Mouse (Mus musculus) embryonic facial prominence, embryonic 13.5 days (tissue): Measurements from ENCODE around the gene Pip5kl1. TPM values are rescaled to one million over a fixed set of nuclear protein-coding genes. Genes with fewer than 3 reads are reported as not detected.
A peak's percentile ranks its signal among the peaks of the same experiment; 100 is the strongest.

Experiments
- ATAC-seq: fragments of 200-750 bp; cut with Nextera tagmentation; 2 replicates; pipeline ENCODE4 v1.8.0; 2017; ENCODE audit warnings: low read depth; ENCODE audit not compliant: insufficient number of reproducible peaks, insufficient read depth, low FRiP score, low TSS enrichment
- H3K27ac ChIP-seq: fragments of 300-500 bp; sonication (generic); 2 replicates; pipeline ENCODE4 v1.5.1; 2015; ENCODE audit warnings: moderate library complexity, mild to moderate bottlenecking, inconsistent platforms
- H3K27me3 ChIP-seq: fragments of 300-500 bp; sonication (generic); 2 replicates; pipeline ENCODE4 v1.6.1; 2015; ENCODE audit warnings: mild to moderate bottlenecking, inconsistent platforms
- H3K36me3 ChIP-seq: fragments of 300-500 bp; sonication (generic); 2 replicates; pipeline ENCODE4 v1.6.1; 2015; ENCODE audit warnings: mild to moderate bottlenecking, inconsistent platforms
- H3K4me1 ChIP-seq: fragments of 300-500 bp; sonication (generic); 2 replicates; pipeline ENCODE4 v1.6.1; 2015; ENCODE audit warnings: inconsistent platforms
- H3K4me2 ChIP-seq: fragments of 300-500 bp; sonication (generic); 2 replicates; pipeline ENCODE4 v1.6.1; 2015; ENCODE audit warnings: moderate library complexity, mild to moderate bottlenecking, inconsistent platforms
- H3K4me3 ChIP-seq: fragments of 300-500 bp; sonication (generic); 2 replicates; pipeline ENCODE4 v1.5.1; 2015; ENCODE audit warnings: mild to moderate bottlenecking, inconsistent platforms
- H3K9ac ChIP-seq: fragments of 300-500 bp; sonication (generic); 2 replicates; pipeline ENCODE4 v1.6.1; 2015; ENCODE audit warnings: mild to moderate bottlenecking, inconsistent platforms
- H3K9me3 ChIP-seq: fragments of 300-500 bp; sonication (generic); 2 replicates; pipeline ENCODE4 v1.6.1; 2016; ENCODE audit warnings: inconsistent platforms
- WGBS: fragments of 180-500 bp; shearing (Covaris S2); methylation state at CpG from one replicate; pipeline ENCODE4 v1.1.7; 2015; ENCODE audit warnings: mixed read lengths; 5-methylcytosine and 5-hydroxymethylcytosine counted together
- polyA plus RNA-seq: library from polyadenylated mRNA; unstranded; fragments of >200 nt; fragmentation: Nextera tagmentation; extraction: Ambion mirVana; gene quantifications from 2 replicates; pipeline ENCODE4 v1.2.1, GENCODE M21; 2015

Gene Pip5kl1
- polyA plus RNA-seq, 1 experiment from 2014 or later: 1.1 TPM

DNA sequence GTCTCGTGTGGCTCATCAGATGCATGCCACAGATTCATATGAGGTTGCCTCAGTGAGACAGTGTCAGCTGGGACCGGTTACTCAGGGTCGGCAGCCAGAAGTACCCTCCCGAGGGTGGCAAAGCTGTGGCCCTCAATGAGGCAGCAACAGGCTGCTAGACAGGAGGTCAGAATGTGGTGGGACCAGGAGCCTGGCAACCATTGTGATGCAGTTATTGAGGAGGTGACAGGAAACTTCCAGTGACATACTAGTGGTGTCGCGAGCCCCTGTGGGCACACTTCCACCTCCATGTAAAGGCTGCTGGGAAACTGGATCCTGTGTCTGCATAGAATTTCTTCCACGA lies 46.9 kb downstream of the Pip5kl1 start, which contains the start of gene Ak1:
Ak1 (plus strand) TSS at position 242 of the 343 bp plus-strand sequence.
- H3K4me2 ChIP-seq: peak within 1 kb of the TSS; percentile 3; the same call in 1 of the 2 replicates
- H3K9ac ChIP-seq: peak within 1 kb of the TSS; percentile 41
- H3K27ac ChIP-seq: peak within 1 kb of the TSS; percentile 86
- no peaks in the 10 kb centered on the region for H3K27me3 ChIP-seq
- H3K9me3 ChIP-seq: no peaks in the 10 kb centered on the region
- 16% methylated on average over 7 of the region's 7 CpGs for WGBS
- no peak within 1 kb of the TSS for H3K4me3 ChIP-seq
- no peak for ATAC-seq
- H3K36me3 ChIP-seq: peaks cover 29% of the 10 kb centered on the region
- H3K4me1 ChIP-seq: peaks cover 61% of the 10 kb centered on the region

DNA sequence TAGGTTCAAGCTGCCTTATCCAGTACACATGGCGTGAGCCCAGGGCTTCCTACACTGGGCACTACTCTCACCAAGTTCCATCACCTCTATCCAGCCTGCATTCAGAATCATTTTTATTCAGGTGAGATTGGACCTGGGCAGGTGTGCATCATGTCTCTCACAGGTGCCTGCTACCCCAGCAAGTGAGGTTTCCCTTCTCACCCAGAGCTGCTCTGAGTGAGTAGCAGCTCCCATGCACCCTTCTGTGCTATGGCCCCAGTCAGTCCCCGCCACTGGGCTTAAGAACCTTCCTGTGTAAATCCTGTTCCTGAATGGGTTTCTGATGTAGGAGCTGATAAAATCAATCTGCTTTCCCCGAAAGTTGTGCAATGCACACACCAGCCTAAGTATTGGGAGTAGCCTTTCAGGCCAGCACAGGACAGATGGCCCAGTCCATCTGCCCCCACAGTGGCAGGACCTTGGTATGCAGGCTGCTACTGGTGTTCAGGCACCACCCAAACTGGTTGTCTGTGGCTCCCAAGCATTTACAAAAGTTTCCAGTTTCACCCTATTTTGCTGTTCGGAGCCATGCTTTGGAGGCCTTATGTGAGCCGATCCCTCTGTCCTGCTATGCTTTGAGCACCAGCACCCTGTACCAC lies 49.6 kb downstream of the Pip5kl1 start:
- Histone ChIP-seq H3K9me3 (no peaks in the 10 kb centered on the region), H3K36me3 (peaks cover 3% of the 10 kb centered on the region), H3K9ac (peak overlapping the region; percentile 44; the same call in 1 of the 2 replicates), H3K27me3 (no peaks in the 10 kb centered on the region), H3K4me2 (no peak overlapping the region), H3K4me3 (no peak overlapping the region), H3K27ac (peak overlapping the region; percentile 75; the same call in 1 of the 2 replicates), H3K4me1 (peaks cover 77% of the 10 kb centered on the region)
- WGBS: 74% methylated on average over 5 of the region's 5 CpGs
- ATAC-seq: no peak

DNA sequence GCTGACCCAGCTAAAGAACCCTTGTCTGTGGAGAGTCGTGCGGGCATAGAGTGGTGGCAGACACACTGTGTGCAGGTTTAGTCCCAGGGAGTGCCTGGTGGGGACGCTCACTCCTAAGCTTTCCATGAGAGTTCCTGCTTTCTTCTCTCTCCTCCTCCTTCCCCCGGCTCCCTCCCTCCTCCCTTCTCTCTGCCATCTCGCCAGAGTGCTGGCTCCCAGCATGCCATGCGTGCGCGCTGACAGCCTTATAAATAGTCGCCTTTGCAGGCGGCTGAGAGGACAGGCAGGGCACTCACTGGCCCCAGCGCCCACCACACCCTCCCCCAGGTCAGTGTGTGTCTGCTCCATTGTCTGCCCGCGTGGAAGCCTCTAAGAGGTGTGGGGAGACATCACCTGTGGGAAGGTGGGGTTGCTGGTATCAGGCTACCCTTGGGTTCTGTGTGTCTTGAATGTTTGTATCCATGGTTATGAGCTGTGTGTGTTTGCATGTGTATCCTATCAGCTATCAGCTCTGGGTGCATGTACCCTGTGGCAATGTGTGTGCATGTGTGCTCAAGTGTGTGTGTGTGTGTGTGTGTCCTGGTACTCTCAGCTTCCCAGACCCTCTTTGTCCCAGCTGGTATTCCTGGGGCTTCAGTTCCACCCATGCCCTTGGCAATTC lies 50.7 kb downstream of the Pip5kl1 start:
- no peaks in the 10 kb centered on the region for H3K27me3 ChIP-seq
- no peaks in the 10 kb centered on the region for H3K9me3 ChIP-seq
- H3K4me3 ChIP-seq: peak overlapping the region; percentile 27
- peak; percentile 11; the same call in 1 of the 2 replicates for ATAC-seq
- H3K4me1 ChIP-seq: peaks cover 74% of the 10 kb centered on the region
- peak overlapping the region; percentile 75 for H3K27ac ChIP-seq
- peak overlapping the region; percentile 66 for H3K9ac ChIP-seq
- H3K4me2 ChIP-seq: peak overlapping the region; percentile 61
- WGBS: 3% methylated on average over 13 of the region's 13 CpGs
- no peaks in the 10 kb centered on the region for H3K36me3 ChIP-seq

DNA sequence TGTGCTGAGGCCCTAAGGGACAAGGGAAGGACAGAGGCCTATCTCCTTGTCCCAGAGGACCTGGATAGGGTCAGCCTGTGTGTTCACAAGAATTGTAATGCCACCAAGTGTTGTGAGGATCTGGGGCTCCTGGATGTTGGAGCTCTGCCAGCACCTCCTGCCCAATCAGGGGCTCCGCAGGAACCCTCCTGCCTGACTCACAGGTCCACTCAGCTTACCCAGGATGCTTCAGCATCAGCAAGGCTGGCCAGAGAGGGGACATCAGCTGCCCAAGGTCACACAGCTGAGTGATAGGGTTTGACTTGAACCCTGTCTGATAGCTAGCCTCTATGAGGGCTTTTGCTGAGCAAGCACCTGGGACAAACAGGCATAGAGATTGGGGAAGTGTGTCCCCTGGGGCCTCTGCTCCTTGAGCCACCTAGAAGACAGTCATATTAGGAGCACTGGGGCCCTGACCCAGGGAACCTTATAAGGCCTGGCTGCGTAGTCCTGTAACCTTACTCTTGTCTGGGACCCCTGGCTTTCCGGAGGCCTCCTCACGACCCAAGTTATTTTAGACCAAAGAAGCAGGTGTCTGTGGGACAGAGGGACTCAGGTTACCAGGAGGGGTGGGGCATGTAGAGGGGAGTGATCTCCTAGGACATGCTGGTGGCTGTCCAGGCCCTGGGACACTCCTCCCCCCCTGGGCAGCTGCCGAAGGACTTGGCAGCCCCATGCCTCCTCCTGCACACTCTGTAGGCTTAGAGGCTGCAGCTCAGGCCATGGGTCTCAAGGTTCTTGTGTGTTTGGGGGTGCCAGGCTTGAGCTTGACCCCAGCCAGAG lies 51.5 kb downstream of the Pip5kl1 start:
- no peaks in the 10 kb centered on the region for H3K9me3 ChIP-seq
- H3K4me1 ChIP-seq: peaks cover 67% of the 10 kb centered on the region
- H3K9ac ChIP-seq: peak overlapping the region; percentile 66; the same call in 1 of the 2 replicates
- 32% methylated on average over 5 of the region's 5 CpGs for WGBS
- no peaks in the 10 kb centered on the region for H3K36me3 ChIP-seq
- 0 out of 2 replicates have a peak overlapping the region, but pooled peaks have one; percentile 27 for H3K4me3 ChIP-seq
- peak overlapping the region; percentile 61 for H3K4me2 ChIP-seq
- ATAC-seq: no peak
- H3K27me3 ChIP-seq: no peaks in the 10 kb centered on the region
- H3K27ac ChIP-seq: peak overlapping the region; percentile 75

DNA sequence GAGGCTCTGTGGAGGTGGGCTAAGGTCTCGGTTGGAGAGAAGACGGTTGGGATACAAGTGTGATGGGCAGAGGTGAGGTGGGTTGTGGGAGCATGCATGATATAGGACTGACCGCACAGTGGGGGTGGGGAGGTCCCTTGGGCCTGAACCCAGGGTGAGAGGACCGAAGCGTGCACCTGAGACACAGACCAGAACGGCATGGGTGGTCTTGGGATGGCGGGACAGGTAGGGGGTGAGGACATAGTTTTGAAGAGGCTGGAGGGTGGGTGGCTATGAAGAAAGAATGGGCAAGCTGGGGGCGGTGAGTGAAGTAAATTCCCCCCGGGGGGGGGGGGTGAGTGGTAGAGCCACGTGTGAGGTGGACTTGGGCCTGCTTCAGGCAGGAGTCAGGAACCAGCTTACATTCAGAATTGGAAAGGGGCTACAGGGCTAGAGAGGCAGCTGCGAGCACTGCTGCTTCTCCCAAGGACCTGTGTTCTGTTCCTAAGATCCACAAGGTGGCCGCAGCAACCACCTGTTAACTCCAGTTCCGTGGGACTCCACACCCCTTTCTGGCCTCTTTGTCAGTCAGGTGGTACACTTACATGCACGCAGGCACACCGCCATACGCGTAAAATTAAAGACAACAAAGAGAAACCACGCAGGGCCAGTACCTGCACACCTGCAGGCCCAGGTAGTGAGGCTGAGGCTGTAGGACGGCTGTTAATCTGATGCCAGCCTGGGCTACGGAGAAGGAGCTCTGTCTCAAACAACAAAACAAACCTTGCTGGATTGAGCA lies 52.9 kb downstream of the Pip5kl1 start:
- peak overlapping the region; percentile 3; the same call in 1 of the 2 replicates for H3K9ac ChIP-seq
- H3K4me3 ChIP-seq: no peak overlapping the region
- no peaks in the 10 kb centered on the region for H3K9me3 ChIP-seq
- H3K27ac ChIP-seq: peak overlapping the region; percentile 79
- no peak overlapping the region for H3K4me2 ChIP-seq
- no peaks in the 10 kb centered on the region for H3K27me3 ChIP-seq
- no peak for ATAC-seq
- H3K36me3 ChIP-seq: no peaks in the 10 kb centered on the region
- peaks cover 66% of the 10 kb centered on the region for H3K4me1 ChIP-seq
- WGBS: 62% methylated on average over 20 of the region's 20 CpGs

DNA sequence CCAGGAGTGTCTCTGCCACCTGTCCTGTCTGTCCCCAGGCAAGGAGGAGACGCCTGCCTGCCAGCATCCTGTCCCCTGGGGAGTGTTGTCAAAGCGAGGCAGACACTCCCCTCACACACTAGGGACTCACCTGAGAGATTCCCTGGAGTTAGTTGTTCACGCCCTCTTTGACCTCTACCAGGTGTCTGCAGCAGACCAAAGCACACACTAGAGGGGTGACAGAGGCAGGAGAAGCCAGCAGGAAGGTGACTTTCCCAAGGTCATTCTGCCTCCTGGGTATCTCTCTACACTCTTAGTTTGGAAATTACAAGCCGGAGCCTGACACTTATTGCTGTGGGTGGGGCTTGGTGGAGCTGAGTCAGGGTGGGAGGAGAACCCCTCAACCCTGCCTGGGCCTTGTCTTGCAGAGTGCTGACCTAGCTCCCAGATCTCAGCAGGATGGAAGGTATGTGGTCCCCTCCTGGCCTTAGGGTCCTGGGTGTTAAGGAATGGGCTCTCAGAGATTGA lies 53.5 kb downstream of the Pip5kl1 start:
- Histone ChIP-seq H3K9me3 (no peaks in the 10 kb centered on the region), H3K4me2 (peak overlapping the region; percentile 33), H3K27ac (peak overlapping the region; percentile 79), H3K9ac (peak overlapping the region; percentile 57), H3K4me3 (no peak overlapping the region), H3K27me3 (no peaks in the 10 kb centered on the region), H3K36me3 (no peaks in the 10 kb centered on the region), H3K4me1 (peaks cover 66% of the 10 kb centered on the region)
- WGBS: 57% methylated on average over 4 of the region's 4 CpGs
- no peak for ATAC-seq

DNA sequence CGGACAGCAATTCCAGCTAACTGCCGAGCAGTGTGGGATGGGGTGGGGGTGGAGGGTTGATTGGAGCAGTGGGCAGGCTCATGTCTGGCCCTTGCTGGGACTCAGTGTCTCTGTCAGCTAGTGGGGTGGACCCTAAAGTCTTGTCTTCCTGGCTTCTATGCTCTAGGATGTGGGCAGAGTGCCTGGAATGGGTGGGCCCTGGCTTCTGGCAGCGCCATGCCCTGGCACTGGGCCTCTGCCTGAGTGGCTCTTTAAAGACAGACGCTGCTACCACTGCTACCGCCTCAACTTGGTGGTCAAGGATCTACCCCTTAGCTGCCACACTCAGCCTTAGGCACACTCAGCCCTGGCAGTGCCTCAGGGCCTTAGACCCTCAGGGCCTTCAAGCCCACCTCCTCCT lies 54.1 kb downstream of the Pip5kl1 start:
- Histone ChIP-seq H3K4me3 (no peak overlapping the region), H3K9me3 (no peaks in the 10 kb centered on the region), H3K4me1 (peaks cover 66% of the 10 kb centered on the region), H3K9ac (peak overlapping the region; percentile 57), H3K4me2 (peak overlapping the region; percentile 33), H3K27me3 (no peaks in the 10 kb centered on the region), H3K27ac (peak overlapping the region; percentile 79), H3K36me3 (no peaks in the 10 kb centered on the region)
- WGBS: 38% methylated on average over 5 of the region's 5 CpGs
- ATAC-seq: no peak

DNA sequence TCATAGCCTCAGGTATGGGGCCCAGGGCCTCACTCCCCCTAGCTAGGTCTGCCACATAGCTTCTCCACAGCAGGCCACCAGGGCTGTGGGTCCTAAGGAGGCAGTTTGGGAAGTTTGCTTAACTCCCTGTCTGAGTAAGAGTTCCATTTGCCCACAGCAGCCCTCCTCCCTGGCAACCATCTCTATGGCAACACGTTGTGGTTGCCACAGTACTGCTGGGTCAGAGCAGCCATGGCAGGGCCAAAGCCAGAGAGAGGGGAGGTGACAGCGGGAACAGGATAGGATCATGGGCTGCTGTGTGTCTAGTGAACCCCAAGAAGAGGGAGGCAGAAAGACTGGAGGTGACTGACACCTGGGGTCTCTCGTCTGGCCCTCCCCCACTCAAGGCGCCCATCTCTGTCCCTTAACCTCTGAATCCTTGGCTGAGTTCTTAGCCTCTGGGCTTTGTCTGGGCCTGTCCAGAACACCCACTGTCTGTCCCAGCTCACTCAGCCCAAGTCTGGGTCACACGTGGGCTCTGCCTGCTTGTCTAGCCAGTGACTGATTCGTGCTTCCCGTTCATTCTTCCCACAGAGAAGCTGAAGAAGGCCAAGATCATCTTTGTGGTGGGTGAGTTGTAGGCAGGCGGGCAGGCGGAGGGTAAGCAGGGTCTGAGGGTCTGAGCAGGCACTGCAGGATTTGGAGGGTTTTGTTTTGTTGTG lies 54.8 kb downstream of the Pip5kl1 start:
- Histone ChIP-seq H3K9me3 (no peaks in the 10 kb centered on the region), H3K27me3 (no peaks in the 10 kb centered on the region), H3K4me3 (no peak overlapping the region), H3K9ac (peak overlapping the region; percentile 59), H3K27ac (peak overlapping the region; percentile 79), H3K4me1 (peaks cover 63% of the 10 kb centered on the region), H3K36me3 (no peaks in the 10 kb centered on the region), H3K4me2 (peak overlapping the region; percentile 33)
- ATAC-seq: 0 out of 2 replicates have a peak, but pooled peaks have one; percentile 29
- WGBS: 39% methylated on average over 9 of the region's 9 CpGs

DNA sequence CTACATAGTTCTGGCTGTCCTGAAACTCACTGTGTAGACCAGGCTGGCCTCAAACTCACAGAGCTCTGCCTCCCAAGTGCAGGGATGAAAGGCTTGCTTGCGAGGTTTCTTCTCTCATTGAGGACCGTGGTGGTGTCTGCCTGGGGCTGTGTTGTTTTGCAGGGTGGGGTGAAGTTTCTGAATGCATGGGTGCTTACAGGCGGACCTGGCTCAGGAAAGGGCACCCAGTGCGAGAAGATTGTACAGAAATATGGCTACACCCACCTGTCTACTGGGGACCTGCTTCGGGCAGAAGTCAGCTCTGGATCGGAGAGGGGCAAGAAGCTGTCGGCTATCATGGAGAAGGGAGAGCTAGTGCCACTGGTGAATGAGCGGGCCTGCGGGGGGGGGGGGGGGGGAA lies 55.4 kb downstream of the Pip5kl1 start:
- peak overlapping the region; percentile 59; the same call in 1 of the 2 replicates for H3K9ac ChIP-seq
- no peak overlapping the region for H3K4me3 ChIP-seq
- 0 out of 2 replicates have a peak overlapping the region, but pooled peaks have one; percentile 33 for H3K4me2 ChIP-seq
- ATAC-seq: no peak
- WGBS: 70% methylated on average over 7 of the region's 9 CpGs
- no peaks in the 10 kb centered on the region for H3K9me3 ChIP-seq
- no peaks in the 10 kb centered on the region for H3K27me3 ChIP-seq
- H3K4me1 ChIP-seq: peaks cover 56% of the 10 kb centered on the region
- no peaks in the 10 kb centered on the region for H3K36me3 ChIP-seq
- H3K27ac ChIP-seq: peak overlapping the region; percentile 79; the same call in 1 of the 2 replicates

DNA sequence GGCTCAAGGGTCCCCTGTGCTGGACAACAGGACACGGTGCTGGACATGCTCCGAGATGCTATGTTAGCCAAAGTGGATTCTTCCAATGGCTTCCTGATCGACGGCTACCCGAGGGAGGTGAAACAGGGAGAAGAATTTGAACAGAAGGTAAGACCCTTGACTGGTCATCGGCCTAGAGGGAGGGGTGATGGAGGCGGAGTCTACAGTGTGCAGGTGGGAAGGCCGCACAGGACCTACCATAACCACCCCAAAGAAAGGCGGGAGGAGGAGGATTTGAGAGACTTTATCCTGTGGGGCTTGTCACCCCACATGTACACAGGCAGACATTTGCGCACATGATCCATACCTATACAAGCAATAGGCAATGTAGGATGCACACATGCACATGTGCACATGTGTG lies 56.4 kb downstream of the Pip5kl1 start:
- no peak overlapping the region for H3K4me2 ChIP-seq
- 86% methylated on average over 10 of the region's 10 CpGs for WGBS
- no peak overlapping the region for H3K4me3 ChIP-seq
- H3K9ac ChIP-seq: 0 out of 2 replicates have a peak overlapping the region, but pooled peaks have one; percentile 6
- H3K9me3 ChIP-seq: no peaks in the 10 kb centered on the region
- ATAC-seq: no peak
- peaks cover 46% of the 10 kb centered on the region for H3K4me1 ChIP-seq
- H3K27ac ChIP-seq: no peak overlapping the region
- H3K27me3 ChIP-seq: no peaks in the 10 kb centered on the region
- no peaks in the 10 kb centered on the region for H3K36me3 ChIP-seq
